ENCODE assay signal across 15 mouse cellular contexts in the genomic region with DNA sequence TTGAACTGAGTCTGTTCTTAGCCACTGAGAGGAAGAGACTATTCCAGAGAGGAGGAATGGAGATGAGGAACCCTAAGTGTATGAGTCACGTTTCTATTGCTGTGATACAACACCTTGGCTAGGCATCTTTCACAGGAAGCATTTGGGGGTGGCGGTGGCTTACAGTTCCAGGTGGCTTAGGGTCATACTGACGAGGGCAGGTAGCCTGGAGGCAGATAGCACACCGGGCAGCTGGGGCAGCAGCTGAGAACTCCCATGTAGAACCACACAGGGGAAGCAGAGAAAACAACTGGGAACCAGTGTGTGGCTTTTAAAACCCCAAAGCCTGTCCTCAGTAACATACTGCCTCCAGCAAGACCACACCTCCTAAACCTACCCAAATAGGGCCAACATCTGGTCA.
"Had no signal": no experiment of that assay in that cellular context is flagged by ENCODE, and none has a peak within 500 bp of the region (broad histone marks: within the 10 kb centered on the region; RNA-seq: fewer than 3 reads in every experiment).

No protein-coding gene starts in this region.

- H3K36me3 ChIP-seq: neural tube, embryonic 15.5 days; stomach, embryonic 15.5 days had no signal

- DNase-seq: retina, postnatal 1 day; right cerebral cortex, adult 18-20 months; right cerebral cortex, postnatal 14 days; right cerebral cortex, postnatal 25 days; right cerebral cortex, postnatal 4 days; spleen, adult 18-20 months; thymus, adult 18-20 months; thymus, adult 2 months; thymus, postnatal 14 days; thymus, postnatal 25 days; thymus, postnatal 36 days; thymus, postnatal 4 days had no signal

- H3K4me3 ChIP-seq: neural tube, embryonic 15.5 days; stomach, embryonic 15.5 days had no signal

- H3K27me3 ChIP-seq: neural tube, embryonic 15.5 days; stomach, embryonic 15.5 days had no signal

- H3K4me2 ChIP-seq: neural tube, embryonic 15.5 days; stomach, embryonic 15.5 days had no signal

- H3K9me3 ChIP-seq: neural tube, embryonic 15.5 days; stomach, embryonic 15.5 days had no signal

- H3K9ac ChIP-seq: neural tube, embryonic 15.5 days; stomach, embryonic 15.5 days had no signal

- H3K27ac ChIP-seq: neural tube, embryonic 15.5 days; stomach, embryonic 15.5 days; stomach, postnatal 0 days had no signal
